Mouse (Mus musculus) stomach, embryonic 14.5 days (tissue): Measurements from ENCODE around the gene Trpm8. TPM values are rescaled to one million over a fixed set of nuclear protein-coding genes. Genes with fewer than 3 reads are reported as not detected.

ENCODE experiments used
- ATAC-seq: fragments of 200-750 bp; cut with Nextera tagmentation; 2 replicates; pipeline ENCODE4 v1.8.0; 2017; ENCODE audit warnings: low read depth, moderate TSS enrichment; ENCODE audit not compliant: insufficient number of reproducible peaks, insufficient read depth, low FRiP score
- H3K27ac ChIP-seq: fragments of 300-500 bp; sonication (generic); 2 replicates; pipeline ENCODE4 v1.5.1; 2014; ENCODE audit warnings: mild to moderate bottlenecking, low read length, moderate library complexity, mixed read lengths
- H3K27me3 ChIP-seq: fragments of 300-500 bp; sonication (generic); 2 replicates; pipeline ENCODE4 v1.6.1; 2014; ENCODE audit warnings: low read length, control low read depth, mixed read lengths; ENCODE audit not compliant: control insufficient read depth, insufficient read depth
- H3K36me3 ChIP-seq: fragments of 300-500 bp; sonication (generic); 2 replicates; pipeline ENCODE4 v1.6.1; 2014; ENCODE audit warnings: mild to moderate bottlenecking, control low read depth, low read length, moderate library complexity, mixed read lengths; ENCODE audit not compliant: control insufficient read depth, insufficient read depth
- H3K4me1 ChIP-seq: fragments of 300-500 bp; sonication (generic); 2 replicates; pipeline ENCODE4 v1.6.1; 2014; ENCODE audit warnings: low read length, control low read depth, mixed read lengths; ENCODE audit not compliant: control insufficient read depth, insufficient read depth
- H3K4me2 ChIP-seq: fragments of 300-500 bp; sonication (generic); replicated peaks from 2 replicates; pipeline ENCODE4 v1.6.1; 2014; ENCODE audit warnings: low read depth, low read length, control low read depth
- H3K4me3 ChIP-seq: fragments of 300-500 bp; sonication (generic); 2 replicates; pipeline ENCODE4 v1.5.1; 2014; ENCODE audit warnings: low read depth, low read length, control low read depth
- H3K9ac ChIP-seq: fragments of 300-500 bp; sonication (generic); replicated peaks from 2 replicates; pipeline ENCODE4 v1.6.1; 2014; ENCODE audit warnings: low read depth, mild to moderate bottlenecking, control low read depth, low read length, moderate library complexity, mixed read lengths
- H3K9me3 ChIP-seq: fragments of 300-500 bp; sonication (generic); 2 replicates; pipeline ENCODE4 v1.6.1; 2016; ENCODE audit warnings: low read depth, low read length, control low read depth; ENCODE audit not compliant: control insufficient read depth
- WGBS: fragments of 180-500 bp; shearing (Covaris S2); extraction: QIAGEN DNeasy Blood & Tissue Kit; methylation state at CpG from one replicate; pipeline ENCODE4 v1.1.7; 2014; 5-methylcytosine and 5-hydroxymethylcytosine counted together
- polyA plus RNA-seq: library from polyadenylated mRNA; unstranded; fragments of >200 nt; fragmentation: Nextera tagmentation; extraction: Ambion mirVana; gene quantifications from 2 replicates; pipeline ENCODE4 v1.2.1, GENCODE M21; 2014

The Trpm8 gene
- polyA plus RNA-seq, 1 experiment from 2014 or later = not detected

DNA sequence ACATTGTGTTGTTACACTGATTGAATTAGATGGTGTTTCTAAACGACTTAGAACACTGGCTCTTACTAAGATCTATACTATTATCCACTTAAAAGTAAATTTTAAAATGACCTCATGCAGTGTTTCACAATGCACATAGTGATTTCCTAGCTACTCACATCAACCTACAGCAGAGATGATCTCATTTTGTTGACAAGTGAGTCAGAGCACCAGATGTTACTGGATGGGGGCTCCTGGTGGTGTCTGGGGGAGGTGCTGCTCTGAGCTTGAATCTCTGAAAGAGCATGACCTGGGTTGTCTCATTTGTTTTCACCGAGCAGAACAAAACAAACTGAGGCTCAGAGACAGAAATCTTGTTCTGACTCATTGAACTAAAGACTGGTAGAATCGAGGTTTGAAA is 68.1 kb downstream of the Trpm8 start:
- 31% methylated on average over 3 of the region's 3 CpGs for WGBS
- H3K4me1 ChIP-seq = no peaks in the 10 kb centered on the region

DNA sequence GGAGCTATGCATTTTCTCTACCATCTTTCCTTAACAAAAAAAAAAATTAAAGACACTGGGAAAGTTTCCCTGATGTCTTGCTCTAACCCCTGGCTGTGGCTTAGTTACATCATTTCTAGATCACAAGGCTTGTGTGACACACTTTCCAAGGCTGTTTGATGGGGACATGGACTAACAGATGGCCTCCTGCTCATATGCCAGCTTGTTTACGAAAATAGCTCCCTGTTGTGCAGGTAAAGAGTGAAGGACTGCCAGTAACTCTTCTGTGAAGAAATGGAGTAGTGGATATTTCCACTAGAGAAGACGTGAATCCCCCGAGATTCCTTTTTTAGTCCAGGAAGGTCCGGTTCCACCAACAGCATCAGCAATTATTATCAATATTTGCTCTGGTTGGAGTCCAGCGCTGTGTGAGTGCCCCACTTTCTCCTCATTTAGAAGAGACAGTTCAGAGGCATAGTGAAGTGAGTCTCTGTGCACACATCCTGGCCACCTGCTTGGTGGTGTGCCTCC is 71.1 kb downstream of the Trpm8 start:
- Histone ChIP-seq H3K9me3 (no peaks in the 10 kb centered on the region), H3K4me2 (no peak overlapping the region), H3K27ac (no peak overlapping the region), H3K4me3 (no peak overlapping the region), H3K4me1 (no peaks in the 10 kb centered on the region), H3K9ac (no peak overlapping the region), H3K36me3 (no peaks in the 10 kb centered on the region), H3K27me3 (no peaks in the 10 kb centered on the region)
- WGBS = 86% methylated on average over 5 of the region's 5 CpGs
- no peak for ATAC-seq

More for the DNA sequence above, 68.1 kb downstream of the Trpm8 start:
- Histone ChIP-seq H3K9ac (no peak overlapping the region), H3K4me2 (no peak overlapping the region), H3K9me3 (no peaks in the 10 kb centered on the region), H3K36me3 (no peaks in the 10 kb centered on the region), H3K27ac (no peak overlapping the region), H3K4me3 (no peak overlapping the region), H3K27me3 (no peaks in the 10 kb centered on the region)
- ATAC-seq = no peak

DNA sequence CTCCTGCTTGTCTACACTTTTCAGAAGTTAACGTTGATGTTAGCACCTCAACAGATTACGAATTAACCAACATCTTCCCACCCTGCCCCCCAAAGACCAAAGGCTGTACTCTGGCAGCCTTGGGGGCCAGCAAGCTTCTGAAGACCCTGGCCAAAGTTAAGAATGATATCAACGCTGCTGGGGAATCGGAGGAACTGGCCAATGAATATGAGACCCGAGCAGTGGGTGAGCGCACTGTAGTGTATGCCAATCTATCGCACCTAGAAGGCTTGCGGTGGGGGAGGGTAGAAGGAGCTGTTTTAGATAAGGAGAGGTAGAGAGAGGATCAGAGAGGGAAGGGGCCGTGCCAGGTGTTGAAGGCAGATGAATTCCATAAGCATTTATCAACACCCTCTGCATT is 73.3 kb downstream of the Trpm8 start:
- WGBS = 82% methylated on average over 9 of the region's 9 CpGs
- Histone ChIP-seq H3K4me3 (no peak overlapping the region), H3K4me1 (no peaks in the 10 kb centered on the region), H3K27me3 (no peaks in the 10 kb centered on the region), H3K36me3 (no peaks in the 10 kb centered on the region), H3K9me3 (no peaks in the 10 kb centered on the region), H3K9ac (no peak overlapping the region), H3K27ac (no peak overlapping the region), H3K4me2 (no peak overlapping the region)
- ATAC-seq = no peak

DNA sequence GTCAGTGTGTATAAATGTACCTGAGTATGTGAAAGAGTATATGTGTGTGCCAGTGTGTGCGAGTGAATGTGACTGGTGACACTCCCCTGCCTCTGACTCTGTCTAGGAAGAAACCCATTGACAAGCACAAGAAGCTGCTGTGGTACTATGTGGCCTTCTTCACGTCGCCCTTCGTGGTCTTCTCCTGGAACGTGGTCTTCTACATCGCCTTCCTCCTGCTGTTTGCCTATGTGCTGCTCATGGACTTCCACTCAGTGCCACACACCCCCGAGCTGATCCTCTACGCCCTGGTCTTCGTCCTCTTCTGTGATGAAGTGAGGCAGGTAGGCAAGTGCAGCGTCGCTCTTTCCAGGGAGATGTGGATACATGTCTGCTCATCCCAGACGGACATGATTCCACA is 77.6 kb downstream of the Trpm8 start:
- Histone ChIP-seq H3K4me3 (no peak overlapping the region), H3K9me3 (no peaks in the 10 kb centered on the region), H3K36me3 (no peaks in the 10 kb centered on the region), H3K4me1 (no peaks in the 10 kb centered on the region), H3K4me2 (no peak overlapping the region), H3K9ac (no peak overlapping the region), H3K27ac (no peak overlapping the region), H3K27me3 (no peaks in the 10 kb centered on the region)
- ATAC-seq = no peak
- WGBS = 93% methylated on average over 12 of the region's 12 CpGs

DNA sequence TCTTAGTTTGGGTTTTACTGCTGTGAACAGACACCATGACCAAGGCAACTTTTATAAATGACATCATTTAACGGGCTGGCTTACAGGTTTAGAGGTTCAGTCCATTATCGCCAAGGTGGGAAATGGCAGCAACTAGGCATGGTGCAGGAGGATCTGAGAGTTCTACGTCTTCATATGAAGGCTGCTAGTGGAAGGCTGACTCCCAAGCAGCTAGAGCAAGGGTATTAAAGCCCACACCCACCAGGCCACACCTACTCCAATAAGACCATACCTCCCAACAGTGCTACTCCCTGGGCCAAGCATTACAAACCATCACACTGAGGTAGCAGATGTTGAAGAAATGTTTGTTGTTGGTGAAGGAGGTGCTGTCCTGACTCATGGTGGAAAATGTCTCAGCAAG is 78.2 kb downstream of the Trpm8 start:
- no peak overlapping the region for H3K9ac ChIP-seq
- H3K4me1 ChIP-seq = no peaks in the 10 kb centered on the region
- H3K36me3 ChIP-seq = no peaks in the 10 kb centered on the region
- H3K4me3 ChIP-seq = no peak overlapping the region
- no peaks in the 10 kb centered on the region for H3K9me3 ChIP-seq
- no peak for ATAC-seq
- no peak overlapping the region for H3K27ac ChIP-seq
- 88% methylated on average over 3 of the region's 3 CpGs for WGBS
- H3K4me2 ChIP-seq = no peak overlapping the region
- H3K27me3 ChIP-seq = no peaks in the 10 kb centered on the region

- no peaks in the 10 kb centered on the region for H3K4me1 ChIP-seq
- WGBS = 83% methylated on average over 6 of the region's 6 CpGs
Measured at GRCm38 (mm10) chr1:88356616-88357015, 79.2 kb downstream of the Trpm8 start.

DNA sequence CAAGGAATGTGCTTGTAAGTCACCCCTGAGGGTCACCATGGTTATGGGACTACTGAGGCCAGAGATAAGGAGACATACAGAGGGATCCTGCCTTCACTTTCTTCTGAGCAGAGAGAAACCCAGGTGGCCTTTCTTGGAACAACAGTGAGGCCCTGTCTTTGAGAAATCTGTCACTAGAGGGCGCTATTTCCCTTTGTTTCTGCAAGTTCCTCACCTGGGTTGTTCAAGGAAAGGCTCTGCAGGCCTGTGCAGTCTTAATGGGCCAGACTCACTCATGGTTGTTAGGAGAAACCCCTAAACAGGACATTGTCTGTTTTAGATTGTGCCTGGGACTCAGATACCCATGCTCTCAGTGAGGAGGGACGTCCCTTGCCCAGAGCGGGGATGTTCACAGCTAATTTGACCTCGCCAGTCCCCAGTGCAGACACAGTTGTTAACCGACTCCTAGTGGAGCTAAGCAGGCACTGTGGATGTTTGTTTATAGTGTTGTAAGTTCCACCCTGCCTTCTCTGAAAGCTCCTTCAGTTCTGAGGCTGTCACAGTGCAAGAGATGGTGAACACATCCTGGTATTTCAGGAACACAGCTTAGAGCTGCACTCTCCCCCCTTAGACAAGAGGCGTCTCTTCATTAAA is 80.1 kb downstream of the Trpm8 start:
- H3K36me3 ChIP-seq = no peaks in the 10 kb centered on the region
- H3K27ac ChIP-seq = no peak overlapping the region
- no peak overlapping the region for H3K4me3 ChIP-seq
- H3K9ac ChIP-seq = no peak overlapping the region
- ATAC-seq = peak; percentile 79
- H3K4me2 ChIP-seq = no peak overlapping the region
- H3K4me1 ChIP-seq = no peaks in the 10 kb centered on the region
- no peaks in the 10 kb centered on the region for H3K9me3 ChIP-seq
- no peaks in the 10 kb centered on the region for H3K27me3 ChIP-seq
- WGBS = 48% methylated on average over 6 of the region's 6 CpGs

More at GRCm38 (mm10) chr1:88356616-88357015, 79.2 kb downstream of the Trpm8 start:
- Histone ChIP-seq H3K27ac (no peak overlapping the region), H3K4me2 (no peak overlapping the region), H3K4me3 (no peak overlapping the region), H3K27me3 (no peaks in the 10 kb centered on the region), H3K9ac (no peak overlapping the region), H3K36me3 (no peaks in the 10 kb centered on the region), H3K9me3 (no peaks in the 10 kb centered on the region)
- no peak for ATAC-seq

DNA sequence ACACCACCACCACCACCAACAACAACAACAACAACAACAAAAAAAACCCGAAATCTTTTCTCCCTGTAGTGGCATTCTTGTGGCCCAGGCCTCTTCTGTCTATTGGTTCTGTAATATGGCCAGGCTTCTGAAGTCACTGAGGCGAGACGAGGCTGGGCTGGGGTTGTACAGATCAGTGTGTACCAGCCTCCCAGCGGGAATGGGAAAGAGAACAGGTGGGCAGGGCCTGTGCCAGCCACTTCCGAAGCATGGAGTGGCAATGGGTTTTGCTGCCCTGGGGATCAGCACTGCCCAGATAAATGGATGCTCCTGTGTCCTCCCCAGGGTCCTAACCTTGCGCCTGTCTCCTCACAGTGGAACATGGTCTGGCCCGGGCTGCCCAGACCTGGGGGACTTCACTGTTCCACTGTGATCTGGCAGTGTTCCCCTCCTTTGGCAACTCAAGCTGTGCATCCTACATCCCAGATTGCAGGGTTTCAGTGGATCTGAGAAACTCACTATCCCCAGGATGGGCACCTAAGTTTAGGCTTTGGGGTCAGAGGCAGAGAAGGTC is 80.7 kb downstream of the Trpm8 start:
- 76% methylated on average over 7 of the region's 7 CpGs for WGBS
- no peak overlapping the region for H3K4me3 ChIP-seq
- no peak overlapping the region for H3K9ac ChIP-seq
- H3K27me3 ChIP-seq = no peaks in the 10 kb centered on the region
- no peak for ATAC-seq
- H3K36me3 ChIP-seq = no peaks in the 10 kb centered on the region
- no peak overlapping the region for H3K4me2 ChIP-seq
- no peaks in the 10 kb centered on the region for H3K4me1 ChIP-seq
- H3K9me3 ChIP-seq = no peaks in the 10 kb centered on the region
- H3K27ac ChIP-seq = no peak overlapping the region

GRCm38 (mm10) chr1:88361085-88361484 is 83.6 kb downstream of the Trpm8 start:
- no peaks in the 10 kb centered on the region for H3K9me3 ChIP-seq
- H3K4me3 ChIP-seq = no peak overlapping the region
- no peak overlapping the region for H3K4me2 ChIP-seq
- no peak overlapping the region for H3K27ac ChIP-seq
- no peaks in the 10 kb centered on the region for H3K36me3 ChIP-seq
- no peak for ATAC-seq
- no peak overlapping the region for H3K9ac ChIP-seq
- no peaks in the 10 kb centered on the region for H3K4me1 ChIP-seq
- no peaks in the 10 kb centered on the region for H3K27me3 ChIP-seq
- 81% methylated on average over 4 of the region's 4 CpGs for WGBS
